8 mouse cellular contexts compared by ENCODE assay signal in genomic region chr6:70824987-70825337, GRCm38 (mm10). TPM values are rescaled to one million over a fixed set of nuclear protein-coding genes. Genes with fewer than 3 reads are reported as not detected.
DNase-seq lines count a peak whose midpoint lies in the region; ATAC-seq lines count a peak whose summit lies in the region.

No protein-coding gene starts in this region.

- no peak overlapping the region for H3K27ac ChIP-seq in forebrain, embryonic 13.5 days
- H3K27ac ChIP-seq in liver, embryonic 15.5 days (replicated peaks): peak overlapping the region; percentile 77
- H3K27ac ChIP-seq in stomach, embryonic 16.5 days (ENCODE audit: low read length): peak overlapping the region; percentile 5; the same call in 1 of the 2 replicates

- no peaks in the 10 kb centered on the region for H3K36me3 ChIP-seq in forebrain, embryonic 13.5 days (ENCODE audit: poor library complexity, severe bottlenecking)
- no peaks in the 10 kb centered on the region for H3K36me3 ChIP-seq in liver, embryonic 15.5 days (replicated peaks)
- H3K36me3 ChIP-seq in stomach, embryonic 16.5 days (ENCODE audit: control insufficient read depth, insufficient read depth, low read length): no peaks in the 10 kb centered on the region

- H3K9ac ChIP-seq in forebrain, embryonic 13.5 days: no peak overlapping the region
- peak overlapping the region; percentile 48; the same call in 1 of the 2 replicates for H3K9ac ChIP-seq in liver, embryonic 15.5 days
- H3K9ac ChIP-seq in stomach, embryonic 16.5 days (ENCODE audit: low read length): peak overlapping the region; percentile 61

- peak overlapping the region; percentile 76 for H3K4me2 ChIP-seq in forebrain, embryonic 13.5 days
- H3K4me2 ChIP-seq in liver, embryonic 15.5 days: peak overlapping the region; percentile 78
- peak overlapping the region; percentile 71 for H3K4me2 ChIP-seq in stomach, embryonic 16.5 days (ENCODE audit: low read depth, low read length)

- H3K27me3 ChIP-seq in forebrain, embryonic 13.5 days: no peaks in the 10 kb centered on the region
- no peaks in the 10 kb centered on the region for H3K27me3 ChIP-seq in liver, embryonic 15.5 days
- no peaks in the 10 kb centered on the region for H3K27me3 ChIP-seq in stomach, embryonic 16.5 days (ENCODE audit: control insufficient read depth, insufficient read depth, low read length)

- no peak; the same call in 1 of the 2 replicates for ATAC-seq in forebrain, embryonic 13.5 days
- no peak for ATAC-seq in liver, embryonic 15.5 days (ENCODE audit: insufficient read depth)
- ATAC-seq in stomach, embryonic 16.5 days (ENCODE audit: insufficient read depth, low FRiP score): no peak

- peak overlapping the region; percentile 43 for H3K4me3 ChIP-seq in forebrain, embryonic 13.5 days
- peak overlapping the region; percentile 54 for H3K4me3 ChIP-seq in liver, embryonic 15.5 days (replicated peaks)
- peak overlapping the region; percentile 49 for H3K4me3 ChIP-seq in stomach, embryonic 16.5 days (replicated peaks; ENCODE audit: low read length)

- DNase-seq in lung, postnatal 25 days (ENCODE audit: low spot score): peak; percentile 29
- no peak for DNase-seq in lung, postnatal 14 days
- no peak for DNase-seq in testis, postnatal 10 days (ENCODE audit: low spot score)
- no peak for DNase-seq in cerebellum, postnatal 25 days
- DNase-seq in ovary, postnatal 14 days (ENCODE audit: low spot score): no peak

- 55% methylated on average over 4 of the region's 4 CpGs for WGBS in forebrain, embryonic 13.5 days
- WGBS in liver, embryonic 15.5 days (ENCODE audit: insufficient replicate concordance): 31% methylated on average over 4 of the region's 4 CpGs
- WGBS in stomach, embryonic 16.5 days: 36% methylated on average over 4 of the region's 4 CpGs

- H3K9me3 ChIP-seq in forebrain, embryonic 13.5 days (replicated peaks): no peaks in the 10 kb centered on the region
- H3K9me3 ChIP-seq in liver, embryonic 15.5 days (replicated peaks): no peaks in the 10 kb centered on the region
- H3K9me3 ChIP-seq in stomach, embryonic 16.5 days (replicated peaks; ENCODE audit: control insufficient read depth, low read length): no peaks in the 10 kb centered on the region

- H3K4me1 ChIP-seq in forebrain, embryonic 13.5 days: peaks cover 6% of the 10 kb centered on the region
- H3K4me1 ChIP-seq in liver, embryonic 15.5 days (replicated peaks): peaks cover 22% of the 10 kb centered on the region
- H3K4me1 ChIP-seq in stomach, embryonic 16.5 days (ENCODE audit: control insufficient read depth, insufficient read depth, low read length): peaks cover 7% of the 10 kb centered on the region; the same call in 1 of the 2 replicates

RNA-seq across cellular contexts. Expression of gene Eif2ak3, which starts 19.4 kb away (rescaled TPM):
- 12.4 and 12.6 TPM in 2 replicates for polyA plus RNA-seq in forebrain, embryonic 13.5 days (2015; fragmentation: Nextera tagmentation; extraction: Ambion mirVana)
- 4.0 and 4.3 TPM in 2 replicates for polyA plus RNA-seq in liver, embryonic 15.5 days (2015; fragmentation: Nextera tagmentation; extraction: Ambion mirVana)
- 10.9 and 11.1 TPM in 2 replicates for polyA plus RNA-seq in stomach, embryonic 16.5 days (2015; fragmentation: Nextera tagmentation; extraction: Ambion mirVana)

RNA-seq across cellular contexts. Expression of gene Rpia, which starts 32.9 kb away (rescaled TPM):
- 3.4 and 4.2 TPM in 2 replicates for polyA plus RNA-seq in forebrain, embryonic 13.5 days (2015; fragmentation: Nextera tagmentation; extraction: Ambion mirVana)
- 2.3 and 2.9 TPM in 2 replicates for polyA plus RNA-seq in liver, embryonic 15.5 days (2015; fragmentation: Nextera tagmentation; extraction: Ambion mirVana)
- 2.8 and 3.5 TPM in 2 replicates for polyA plus RNA-seq in stomach, embryonic 16.5 days (2015; fragmentation: Nextera tagmentation; extraction: Ambion mirVana)
